Mouse (Mus musculus) urinary bladder, postnatal 36 days (tissue): ENCODE measurements around the gene Pde7b.
"Not testable (repeated sequence)": the region's sequence is repeated elsewhere in the genome, so short reads cannot be mapped to it uniquely, and the experiment has no call there.

Experiments used
- DNase-seq, 2 experiments: peaks; one replicate each; pipeline ENCODE4 v3.0.0; 2022; ENCODE audit warnings: low spot score in 2 of 2, mixed read lengths in 1 of 2

Pde7b gene

GRCm38 (mm10) chr10:20550161-20550560, 174.7 kb downstream of the Pde7b start:
- DNase-seq = no peak

- DNase-seq = no peak
Measured at GRCm38 (mm10) chr10:20548833-20549710, 175.8 kb downstream of the Pde7b start.

- DNase-seq = peak; percentile 19 to 25
Measured at GRCm38 (mm10) chr10:20547951-20548551, 176.8 kb downstream of the Pde7b start.

- DNase-seq = no peak
Measured at GRCm38 (mm10) chr10:20543121-20543520, 181.8 kb downstream of the Pde7b start.

GRCm38 (mm10) chr10:20533811-20534210, 191.1 kb downstream of the Pde7b start:
- no peak for DNase-seq

GRCm38 (mm10) chr10:20531921-20532320, 193.0 kb downstream of the Pde7b start:
- DNase-seq = no peak

GRCm38 (mm10) chr10:20528544-20529411, 196.1 kb downstream of the Pde7b start:
- no peak for DNase-seq

- DNase-seq = no peak
Measured at GRCm38 (mm10) chr10:20527737-20528136, 197.1 kb downstream of the Pde7b start.

GRCm38 (mm10) chr10:20518529-20518889, 206.4 kb downstream of the Pde7b start:
- no peak for DNase-seq

GRCm38 (mm10) chr10:20517756-20518528, 206.9 kb downstream of the Pde7b start:
- not testable (repeated sequence) for DNase-seq

- no peak for DNase-seq
Measured at GRCm38 (mm10) chr10:20513891-20514290, 211.0 kb downstream of the Pde7b start.

- no peak for DNase-seq
Measured at GRCm38 (mm10) chr10:20513461-20513860, 211.4 kb downstream of the Pde7b start.

GRCm38 (mm10) chr10:20509819-20510218, 215.1 kb downstream of the Pde7b start:
- no peak for DNase-seq

- DNase-seq = no peak
Measured at GRCm38 (mm10) chr10:20508497-20508896, 216.4 kb downstream of the Pde7b start.

- no peak for DNase-seq
Measured at GRCm38 (mm10) chr10:20507732-20508412, 217.0 kb downstream of the Pde7b start.

- DNase-seq = no peak
Measured at GRCm38 (mm10) chr10:20507069-20507468, 217.8 kb downstream of the Pde7b start.

GRCm38 (mm10) chr10:20505454-20505853, 219.4 kb downstream of the Pde7b start:
- DNase-seq = peak in 1 of 2 experiments; percentile 25

- no peak for DNase-seq
Measured at GRCm38 (mm10) chr10:20504800-20505199, 220.1 kb downstream of the Pde7b start.

- DNase-seq = no peak
Measured at GRCm38 (mm10) chr10:20503265-20504025, 221.4 kb downstream of the Pde7b start.

- no peak for DNase-seq
Measured at GRCm38 (mm10) chr10:20501221-20501620, 223.7 kb downstream of the Pde7b start.
